Mouse (Mus musculus) testis, adult 2 months (tissue): ENCODE measurements around the gene Pds5a.

ENCODE experiments used
- CTCF ChIP-seq: fragments of 200-500 bp; IDR thresholded peaks from 2 replicates; pipeline ENCODE4 v1.5.1; 2012; ENCODE audit warnings: low read depth, mild to moderate bottlenecking, inconsistent platforms, low read length, moderate library complexity; ENCODE audit not compliant: control insufficient read depth, insufficient read depth, insufficient replicate concordance
- POLR2A ChIP-seq: fragments of 200-500 bp; IDR thresholded peaks from 2 replicates; pipeline ENCODE4 v1.6.1; 2012; ENCODE audit warnings: low read depth, mild to moderate bottlenecking, inconsistent platforms, low read length, moderate library complexity; ENCODE audit not compliant: control insufficient read depth

GRCm38 (mm10) chr5:65613152-65613924 is 84.7 kb downstream of the Pds5a start:
- TF ChIP-seq CTCF (no peak), POLR2A (no peak)
